Mouse (Mus musculus) liver, embryonic 11.5 days (tissue): ENCODE data around the gene Zscan4d. TPM values are rescaled to one million over a fixed set of nuclear protein-coding genes. Genes with fewer than 3 reads are reported as not detected.
"Not testable (repeated sequence)": the region's sequence is repeated elsewhere in the genome, so short reads cannot be mapped to it uniquely, and the experiment has no call there.

Experiments
- ATAC-seq: fragments of 200-750 bp; cut with Nextera tagmentation; replicated peaks from 2 replicates; pipeline ENCODE4 v1.8.0; 2017; ENCODE audit warnings: moderate number of reproducible peaks, mild to moderate bottlenecking, moderate TSS enrichment, moderate library complexity; ENCODE audit not compliant: low FRiP score
- DNase-seq: peaks from one replicate; pipeline ENCODE4 v3.0.0-alpha.2; 2017; ENCODE audit warnings: low spot score
- H3K27ac ChIP-seq: fragments of 300-500 bp; sonication (generic); 2 replicates; pipeline ENCODE4 v1.5.1; 2014; ENCODE audit warnings: mild to moderate bottlenecking, low read depth, low read length, control low read depth
- H3K27me3 ChIP-seq: fragments of 300-500 bp; sonication (generic); replicated peaks from 2 replicates; pipeline ENCODE4 v1.6.1; 2014; ENCODE audit warnings: low read length, mixed read lengths; ENCODE audit not compliant: control insufficient read depth, insufficient read depth
- H3K36me3 ChIP-seq: fragments of 300-500 bp; sonication (generic); 2 replicates; pipeline ENCODE4 v1.6.1; 2014; ENCODE audit warnings: mild to moderate bottlenecking, low read length, moderate library complexity, mixed read lengths; ENCODE audit not compliant: control insufficient read depth, insufficient read depth
- H3K4me1 ChIP-seq: fragments of 300-500 bp; sonication (generic); replicated peaks from 2 replicates; pipeline ENCODE4 v1.6.1; 2014; ENCODE audit warnings: low read length, mixed read lengths; ENCODE audit not compliant: control insufficient read depth, insufficient read depth
- H3K4me2 ChIP-seq: fragments of 300-500 bp; sonication (generic); 2 replicates; pipeline ENCODE4 v1.6.1; 2014; ENCODE audit warnings: mild to moderate bottlenecking, control low read depth, moderate library complexity
- H3K4me3 ChIP-seq: fragments of 300-500 bp; sonication (generic); 2 replicates; pipeline ENCODE4 v1.5.1; 2014; ENCODE audit warnings: low read depth, low read length, control low read depth
- H3K9ac ChIP-seq: fragments of 300-500 bp; sonication (generic); 2 replicates; pipeline ENCODE4 v1.6.1; 2014; ENCODE audit warnings: low read depth, low read length, control low read depth
- H3K9me3 ChIP-seq: fragments of 300-500 bp; sonication (generic); 2 replicates; pipeline ENCODE4 v1.6.1; 2016; ENCODE audit warnings: low read length, inconsistent platforms, mixed read lengths; ENCODE audit not compliant: control insufficient read depth
- WGBS: fragments of 180-500 bp; shearing (Covaris S2); extraction: QIAGEN DNeasy Blood & Tissue Kit; methylation state at CpG from one replicate; pipeline ENCODE4 v1.1.7; 2014; 5-methylcytosine and 5-hydroxymethylcytosine counted together
- polyA plus RNA-seq: library from polyadenylated mRNA; unstranded; fragments of >200 nt; fragmentation: Nextera tagmentation; extraction: Ambion mirVana; gene quantifications from 2 replicates; pipeline ENCODE4 v1.2.1, GENCODE M21; 2014

Zscan4d gene
- polyA plus RNA-seq = not detected in 2 replicates

DNA sequence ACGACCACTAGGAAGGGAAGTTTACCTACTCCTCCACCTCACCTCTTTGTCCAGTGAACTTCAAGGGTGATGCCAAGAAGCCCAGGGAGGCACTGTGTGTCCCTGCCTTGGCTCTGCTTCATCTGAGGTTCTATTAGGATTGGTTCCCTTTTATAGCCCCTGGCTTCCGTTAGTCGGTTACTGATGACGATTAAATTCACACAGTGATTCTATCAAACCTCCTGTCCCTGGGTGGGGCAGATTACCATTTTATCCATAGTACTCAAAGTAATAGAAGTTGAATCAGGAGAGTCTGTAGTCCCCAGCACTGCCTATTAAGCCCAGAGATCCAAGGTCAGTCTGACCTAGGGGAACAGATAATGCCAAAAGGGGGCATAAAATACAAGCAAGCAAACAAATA is at the start of gene Zscan4d:
TSS of gene Zscan4d (minus strand) at position 101 of the 400 bp plus-strand sequence.
- not testable (repeated sequence) for H3K27ac ChIP-seq, DNase-seq, H3K4me3 ChIP-seq, H3K9me3 ChIP-seq, H3K27me3 ChIP-seq, H3K36me3 ChIP-seq, H3K4me1 ChIP-seq, H3K4me2 ChIP-seq, H3K9ac ChIP-seq, ATAC-seq
- WGBS = 82% methylated on average over 4 of the region's 4 CpGs

- H3K4me1 ChIP-seq, H3K27me3 ChIP-seq, H3K4me2 ChIP-seq, H3K9me3 ChIP-seq, ATAC-seq, H3K36me3 ChIP-seq, H3K27ac ChIP-seq, H3K4me3 ChIP-seq, DNase-seq, H3K9ac ChIP-seq: not testable (repeated sequence)
- 31% methylated on average over 6 of the region's 6 CpGs for WGBS
Measured at GRCm38 (mm10) chr7:11158036-11158435, 7.9 kb downstream of the Zscan4d start.

Other genes starting within 250 kb of the Zscan4d start
- gene Zscan4c, start 160.4 kb downstream of the Zscan4d start, polyA plus RNA-seq = not detected in 2 replicates
- not detected in 2 replicates for gene Zscan4-ps1, start 96.5 kb downstream of the Zscan4d start, polyA plus RNA-seq
- gene Zscan4e, start 144.5 kb upstream of the Zscan4d start, polyA plus RNA-seq = not detected in 2 replicates
- gene Zscan4f, start 231.8 kb upstream of the Zscan4d start, polyA plus RNA-seq = not detected in 2 replicates